Mouse (Mus musculus) urinary bladder, adult 18-20 months (tissue): ENCODE results near the gene Ncoa3.
"Not testable (repeated sequence)": the region's sequence is repeated elsewhere in the genome, so short reads cannot be mapped to it uniquely, and the experiment has no call there.

Experiments
- DNase-seq, 2 experiments: peaks; one replicate each; pipeline ENCODE4 v3.0.0; 2022; ENCODE audit warnings: low spot score in 2 of 2, mixed read lengths in 2 of 2

The Ncoa3 gene

DNA sequence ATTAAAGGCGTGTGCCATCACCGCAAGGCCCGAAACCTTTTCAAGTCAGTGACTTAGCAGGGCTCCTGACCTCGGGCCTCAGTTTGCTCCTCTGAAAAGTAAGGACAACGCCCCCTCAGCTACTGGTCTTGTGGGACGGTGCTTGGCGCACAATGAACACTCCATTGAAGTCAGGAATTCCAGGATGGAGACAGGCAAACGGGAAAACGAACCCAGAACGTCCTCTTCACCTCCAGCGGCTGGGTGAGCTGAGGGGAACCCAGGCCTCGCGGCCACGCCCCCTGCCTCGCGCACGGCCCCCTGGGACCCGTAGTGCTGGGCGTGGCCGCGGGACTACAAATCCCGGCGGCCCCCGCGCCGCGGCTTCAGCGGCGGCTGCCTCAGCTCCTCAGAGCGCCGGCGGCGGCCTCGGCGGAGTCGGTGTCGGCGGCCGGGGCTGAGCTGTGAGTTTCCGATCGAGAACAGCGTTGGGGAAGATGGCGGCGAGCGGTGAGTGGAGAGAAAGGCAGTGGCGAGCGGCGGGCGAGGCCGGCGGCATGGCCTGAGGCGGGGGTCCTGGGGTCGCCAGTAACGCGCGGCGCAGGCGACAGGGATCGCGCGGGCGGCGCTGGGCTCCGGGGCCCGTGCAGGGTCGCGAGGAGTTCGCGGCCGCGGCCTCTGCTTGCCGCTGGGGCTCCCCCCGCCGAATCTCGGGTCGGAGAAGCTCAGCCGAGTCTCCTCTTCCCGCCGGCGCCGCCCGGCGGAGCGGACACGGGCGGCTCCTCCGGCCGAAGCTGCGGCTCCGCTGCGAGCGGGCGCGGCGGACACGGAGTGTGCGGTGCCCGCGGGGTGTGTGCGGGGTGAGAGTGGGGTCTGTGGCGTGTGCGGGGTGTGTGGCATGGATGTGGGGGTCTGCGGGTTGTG is at the start of gene Ncoa3:
TSS of gene Ncoa3 (plus strand) at position 367 of the 903 bp plus-strand sequence.
- DNase-seq: peak; percentile 80 to 84

GRCm38 (mm10) chr2:165943113-165943512 is 49.3 kb upstream of the Ncoa3 start:
- DNase-seq: no peak

DNA sequence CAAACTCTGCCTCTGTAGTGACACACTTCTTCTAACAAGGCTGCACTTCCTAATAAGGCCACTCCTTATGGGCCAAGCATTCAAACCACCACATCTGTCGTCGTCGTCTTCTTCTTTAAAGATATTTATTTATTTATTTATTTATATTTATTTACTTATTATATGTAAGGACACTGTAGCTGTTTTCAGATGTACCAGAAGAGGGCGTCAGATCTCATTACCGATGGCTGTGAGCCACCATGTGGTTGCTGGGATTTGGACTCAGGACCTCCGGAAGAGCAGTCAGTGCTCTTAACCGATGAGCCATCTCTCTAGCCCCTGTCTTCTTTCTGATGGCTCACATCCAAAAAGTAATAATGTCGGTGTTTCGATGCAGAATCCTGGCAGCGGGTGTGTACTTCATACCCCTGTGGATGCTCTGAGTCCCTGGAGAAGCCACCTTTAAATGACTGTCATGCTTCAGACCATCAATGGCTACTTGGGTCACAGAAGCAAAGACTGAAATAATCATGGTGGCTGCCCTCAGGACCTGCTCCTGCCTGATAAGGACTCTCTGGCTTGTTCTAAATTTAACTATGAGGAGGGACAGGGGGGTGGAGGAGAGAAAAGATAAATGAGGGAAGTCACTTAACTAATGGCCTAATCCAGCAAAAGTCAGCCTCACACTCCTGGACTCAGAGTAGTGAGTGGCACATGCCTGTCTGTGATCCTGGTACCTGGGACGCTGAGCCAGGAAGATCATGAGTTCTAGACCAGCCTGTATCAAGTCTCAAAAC is 47.7 kb upstream of the Ncoa3 start:
- DNase-seq: no peak

- DNase-seq: no peak
Observed at GRCm38 (mm10) chr2:165946046-165946564, 46.3 kb upstream of the Ncoa3 start.

- DNase-seq: no peak
Observed at GRCm38 (mm10) chr2:165948007-165948406, 44.4 kb upstream of the Ncoa3 start.

- not testable (repeated sequence) for DNase-seq
Observed at GRCm38 (mm10) chr2:165948785-165949184, 43.7 kb upstream of the Ncoa3 start.

DNA sequence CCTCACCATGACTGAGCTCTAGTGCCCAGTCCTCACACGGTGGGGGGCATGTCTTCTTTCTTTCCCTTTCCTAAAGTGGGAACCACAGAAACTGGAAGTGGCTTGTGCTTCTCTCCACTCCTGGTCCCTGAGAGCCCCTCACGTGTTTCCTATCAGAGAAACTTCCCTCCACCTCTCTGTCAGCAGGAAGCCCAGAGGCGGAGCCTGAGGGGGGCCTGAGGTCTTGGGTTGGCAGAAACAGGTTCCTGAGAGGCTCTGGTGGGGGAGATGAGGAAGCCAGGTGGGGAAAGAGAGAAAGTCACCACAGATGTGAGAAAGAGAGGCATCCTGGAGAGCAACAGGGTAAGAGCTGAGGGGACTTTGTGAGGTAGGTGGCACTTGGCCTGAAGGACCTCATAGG is 42.7 kb upstream of the Ncoa3 start:
- no peak for DNase-seq

GRCm38 (mm10) chr2:165951432-165952068 is 40.9 kb upstream of the Ncoa3 start:
- DNase-seq: no peak

DNA sequence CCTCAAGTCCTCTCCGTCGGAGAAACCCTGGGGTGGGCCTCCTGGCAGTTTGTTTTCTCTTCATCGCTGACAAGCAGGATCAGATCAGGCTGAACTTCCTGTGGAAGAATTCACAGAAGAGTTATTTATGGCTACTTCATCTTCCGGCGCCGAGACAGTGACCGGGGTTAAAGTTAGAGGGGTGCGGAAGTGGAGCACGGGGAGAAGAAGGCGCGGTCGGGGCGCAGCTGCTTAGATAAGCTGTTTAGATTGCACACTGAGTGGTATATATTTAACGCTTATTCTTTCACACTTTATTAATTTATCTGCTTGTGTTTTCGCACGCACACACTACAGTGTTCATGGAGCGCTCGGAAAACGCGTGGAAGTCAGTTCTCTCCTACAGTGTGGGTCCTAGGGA is 37.6 kb upstream of the Ncoa3 start:
- DNase-seq: peak in 1 of 2 experiments; percentile 34

DNA sequence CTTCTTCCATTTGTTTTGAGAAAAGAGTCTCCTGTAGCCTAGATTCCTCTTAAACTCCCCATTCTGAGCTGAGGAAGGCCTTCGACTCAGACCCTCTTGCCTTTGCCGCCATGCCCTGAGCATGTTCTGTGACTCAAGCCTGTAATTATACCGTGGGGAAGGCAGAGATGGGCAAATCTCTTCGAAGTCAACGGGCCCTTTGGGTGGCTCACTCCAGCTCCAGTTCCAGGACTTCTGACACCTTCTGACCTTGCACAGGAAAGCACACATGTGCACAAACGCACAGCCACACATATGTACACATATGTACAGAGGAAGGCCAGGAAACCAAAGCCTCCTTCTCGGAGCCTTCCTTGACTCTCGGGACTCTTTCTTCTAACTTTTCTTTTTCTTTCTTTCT is 37.0 kb upstream of the Ncoa3 start:
- DNase-seq: no peak

DNA sequence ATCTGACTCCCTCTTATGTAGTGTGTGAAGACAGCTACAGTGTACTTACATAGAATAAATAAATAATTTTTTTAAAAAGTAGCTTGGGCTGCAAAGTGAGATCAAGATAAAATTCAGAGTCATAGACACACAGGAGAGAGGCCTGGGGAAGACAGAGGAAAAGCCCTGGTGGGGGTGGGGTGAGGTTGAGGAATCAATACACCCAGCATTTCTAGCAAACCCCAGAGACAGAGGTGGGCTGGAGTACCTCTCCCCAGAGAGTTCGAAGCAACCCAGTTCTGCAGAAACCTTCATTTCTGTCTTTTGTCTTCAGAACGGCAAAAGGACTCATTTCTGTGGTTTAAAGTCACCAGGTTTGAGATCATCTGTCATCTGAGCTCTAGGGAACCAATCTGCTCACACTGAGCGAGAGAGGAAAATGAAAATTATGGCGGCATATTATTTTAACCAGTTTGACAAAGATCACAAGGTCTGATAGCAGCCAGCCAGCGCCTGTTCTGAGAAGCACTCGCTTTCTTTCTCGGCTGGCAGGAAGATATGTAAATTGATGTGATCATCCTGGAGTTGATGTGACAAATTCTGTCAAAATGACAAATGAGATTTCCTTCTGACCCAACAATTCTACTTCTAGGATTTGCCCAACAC is 36.2 kb upstream of the Ncoa3 start:
- DNase-seq: no peak

DNA sequence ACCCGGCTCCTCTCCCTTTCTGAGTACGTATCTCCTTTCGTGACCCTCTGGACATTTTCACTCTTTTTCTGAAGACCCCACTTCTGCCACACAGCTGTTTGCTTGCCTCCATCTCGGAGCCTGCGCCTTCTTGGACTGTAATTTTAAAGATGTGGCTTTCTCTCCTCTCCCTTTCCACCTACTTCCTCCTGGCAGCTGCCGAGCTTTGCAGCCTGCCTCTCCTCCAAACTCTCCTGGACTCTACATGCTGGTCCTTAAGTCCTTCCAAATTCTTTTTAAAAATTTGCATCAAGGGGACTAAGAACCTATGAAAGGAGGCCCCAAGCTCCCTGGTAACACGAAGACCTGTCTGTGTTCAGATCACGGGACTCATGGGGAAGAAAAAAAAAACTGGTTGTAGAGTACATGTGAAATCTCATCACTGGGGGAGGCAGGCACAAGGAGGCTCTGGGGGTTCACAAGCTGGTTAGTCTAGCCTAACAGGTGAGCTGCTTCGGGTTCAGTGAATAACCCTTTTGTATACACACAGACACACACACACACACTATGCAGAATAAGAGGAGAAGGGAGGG is 35.1 kb upstream of the Ncoa3 start:
- no peak for DNase-seq

DNA sequence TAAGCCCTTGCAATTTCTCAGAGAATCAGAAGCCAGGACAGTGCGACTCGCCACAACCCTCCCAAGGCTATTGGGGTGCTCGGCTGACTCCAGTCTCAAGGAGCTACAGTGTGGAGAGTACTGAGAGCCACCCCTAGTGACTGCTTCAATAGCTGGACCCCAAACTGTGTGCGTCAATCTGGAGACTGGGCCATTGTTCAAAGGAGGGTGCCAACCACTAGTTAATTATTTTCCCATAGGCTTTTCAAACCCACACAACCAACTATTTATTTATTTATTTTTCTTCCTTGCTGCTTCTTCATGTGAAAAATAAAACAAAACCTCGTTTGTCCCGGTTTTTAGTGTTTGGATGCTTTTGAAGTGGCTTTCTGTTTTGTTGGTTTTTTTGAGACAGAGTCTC is 33.9 kb upstream of the Ncoa3 start:
- DNase-seq: no peak

GRCm38 (mm10) chr2:165960695-165961094 is 31.7 kb upstream of the Ncoa3 start:
- DNase-seq: no peak

GRCm38 (mm10) chr2:165962824-165963223 is 29.6 kb upstream of the Ncoa3 start:
- DNase-seq: no peak

DNA sequence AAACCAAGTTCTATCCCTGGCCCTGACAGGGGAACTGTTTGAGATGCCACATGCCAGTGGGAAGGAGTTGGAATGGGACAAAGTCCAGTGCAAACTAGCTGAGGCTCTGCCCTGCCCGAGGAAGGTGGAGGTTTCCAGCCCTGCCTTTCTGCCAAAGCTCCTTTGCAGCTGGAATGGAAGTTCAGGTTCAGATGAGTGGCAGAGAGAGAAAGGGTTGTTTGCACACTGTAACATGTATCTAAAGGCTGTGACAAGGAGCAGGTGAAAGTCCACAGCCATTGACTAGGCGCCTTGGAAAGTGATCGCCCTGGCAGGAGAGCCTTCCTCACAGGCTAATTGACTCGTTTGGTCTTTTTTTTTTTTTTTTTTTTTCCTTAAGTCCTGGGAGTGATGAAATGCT is 28.3 kb upstream of the Ncoa3 start:
- DNase-seq: no peak

- no peak for DNase-seq
Observed at GRCm38 (mm10) chr2:165967076-165967475, 25.4 kb upstream of the Ncoa3 start.

- DNase-seq: no peak
Observed at GRCm38 (mm10) chr2:165967823-165968555, 24.4 kb upstream of the Ncoa3 start.

GRCm38 (mm10) chr2:165968876-165969275 is 23.6 kb upstream of the Ncoa3 start:
- peak in 1 of 2 experiments; percentile 68 for DNase-seq

DNA sequence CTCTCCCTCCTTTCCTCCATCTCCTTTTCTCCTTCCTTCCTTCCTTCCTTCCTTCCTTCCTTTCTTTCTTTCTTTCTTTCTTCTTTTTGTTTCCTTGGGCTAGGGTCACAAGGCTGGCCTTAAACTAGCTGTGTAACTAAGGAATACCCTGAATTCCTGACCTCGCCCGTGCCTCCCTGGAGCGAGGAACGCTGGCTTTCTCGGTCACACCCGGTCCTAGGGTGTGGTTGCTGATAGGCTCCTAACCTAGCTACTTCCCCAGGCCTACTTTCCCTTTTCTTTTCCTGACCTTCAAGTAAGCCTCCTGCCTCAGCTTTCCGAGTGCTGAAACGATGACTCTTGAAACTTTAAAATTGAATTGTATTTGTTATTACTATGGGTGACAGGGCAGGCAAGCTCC is 23.0 kb upstream of the Ncoa3 start:
- DNase-seq: no peak

GRCm38 (mm10) chr2:165969961-165970360 is 22.5 kb upstream of the Ncoa3 start:
- DNase-seq: no peak
